Mouse (Mus musculus) megakaryocyte progenitor cell, adult 5-6 weeks (primary cell): Measurements from ENCODE around the gene Dmbt1. TPM values are rescaled to one million over a fixed set of nuclear protein-coding genes. Genes with fewer than 3 reads are reported as not detected.
"Not testable (repeated sequence)": the region's sequence is repeated elsewhere in the genome, so short reads cannot be mapped to it uniquely, and the experiment has no call there.

ENCODE experiments used
- ATAC-seq: replicated peaks from 2 replicates; pipeline ENCODE4 v1.8.0; 2016; ENCODE audit warnings: mild to moderate bottlenecking, moderate TSS enrichment, inconsistent platforms; ENCODE audit not compliant: poor library complexity
- total RNA-seq, 2 experiments: library from RNA; stranded (forward) in 1 of 2; stranded (reverse) in 1 of 2; fragments of 157-497, 149-512 nt in 1 of 2; fragments of 200-1000 nt in 1 of 2; gene quantifications; 2 replicates each; pipeline versions ENCODE4 v1.2.3 to v1.2.4; 2015 to 2017

Dmbt1 gene
- total RNA-seq, 2 experiments from 2014 or later = not detected

DNA sequence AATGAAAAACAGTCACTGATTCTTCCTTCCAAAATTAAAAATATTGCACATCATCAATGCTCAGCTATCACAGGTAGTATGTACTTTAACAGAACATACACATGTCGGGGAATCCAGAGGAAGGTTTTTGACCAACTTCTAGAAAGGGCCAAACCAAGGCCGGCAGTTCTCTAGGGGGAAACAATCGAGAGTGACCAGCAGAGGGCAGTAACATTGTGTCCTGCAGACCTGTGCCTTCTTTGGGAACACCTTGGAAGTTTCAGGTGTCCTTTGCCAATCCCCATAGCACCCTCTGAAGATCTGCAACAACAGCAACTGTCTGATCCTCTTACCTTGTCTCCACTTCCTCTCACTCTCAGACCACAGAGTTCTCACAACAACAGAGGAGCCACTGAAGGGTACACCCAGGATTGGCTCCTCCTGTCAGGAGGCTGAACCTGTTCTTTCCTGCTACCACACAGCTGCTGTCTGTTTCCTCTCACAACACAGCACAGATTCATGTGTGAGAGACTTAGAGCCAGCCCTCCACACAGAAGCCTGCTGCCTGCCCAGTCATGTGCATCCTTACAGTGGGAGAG, 13.5 kb downstream of the Dmbt1 start:
- peak; percentile 29; the same call in 1 of the 2 replicates for ATAC-seq

DNA sequence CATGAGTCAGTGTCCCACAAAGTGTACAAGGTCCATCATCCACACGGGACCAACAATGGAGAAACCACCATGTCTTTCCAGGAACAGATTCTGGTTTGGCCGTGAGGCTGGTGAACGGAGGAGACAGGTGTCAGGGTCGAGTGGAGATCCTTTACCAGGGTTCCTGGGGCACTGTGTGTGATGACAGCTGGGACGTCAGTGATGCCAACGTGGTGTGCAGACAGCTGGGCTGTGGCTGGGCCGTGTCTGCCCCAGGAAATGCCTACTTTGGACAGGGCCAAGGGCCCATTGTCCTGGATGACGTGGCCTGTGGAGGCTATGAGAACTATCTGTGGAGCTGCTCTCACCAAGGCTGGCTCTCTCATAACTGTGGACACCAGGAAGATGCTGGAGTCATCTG, 18.0 kb downstream of the Dmbt1 start:
- not testable (repeated sequence) for ATAC-seq

DNA sequence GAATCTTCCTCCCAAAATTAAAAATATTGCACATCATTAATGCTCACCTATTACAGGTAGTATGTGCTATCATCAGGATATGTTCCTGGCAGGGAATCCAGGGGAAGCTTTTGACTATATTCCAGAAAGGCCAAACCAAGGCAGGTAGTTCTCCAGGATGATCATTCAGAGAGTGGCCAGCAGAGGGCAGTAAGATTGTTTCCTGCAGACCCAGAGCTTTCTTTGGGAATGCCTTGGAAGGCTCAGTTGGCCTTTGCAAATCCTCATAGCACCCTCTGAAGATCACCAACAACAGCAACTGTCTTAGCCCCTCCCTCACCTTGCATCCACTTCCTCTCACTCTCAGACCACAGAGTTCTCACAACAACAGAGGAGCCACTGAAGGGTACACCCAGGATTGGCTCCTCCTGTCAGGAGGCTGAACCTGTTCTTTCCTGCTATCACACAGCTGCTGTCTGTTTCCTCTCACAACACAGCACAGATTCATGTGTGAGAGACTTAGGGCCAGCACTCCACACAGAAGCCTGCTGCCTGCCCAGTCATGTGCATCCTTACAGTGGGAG, 23.0 kb downstream of the Dmbt1 start:
- ATAC-seq = 0 out of 2 replicates have a peak, but pooled peaks have one; percentile 37

DNA sequence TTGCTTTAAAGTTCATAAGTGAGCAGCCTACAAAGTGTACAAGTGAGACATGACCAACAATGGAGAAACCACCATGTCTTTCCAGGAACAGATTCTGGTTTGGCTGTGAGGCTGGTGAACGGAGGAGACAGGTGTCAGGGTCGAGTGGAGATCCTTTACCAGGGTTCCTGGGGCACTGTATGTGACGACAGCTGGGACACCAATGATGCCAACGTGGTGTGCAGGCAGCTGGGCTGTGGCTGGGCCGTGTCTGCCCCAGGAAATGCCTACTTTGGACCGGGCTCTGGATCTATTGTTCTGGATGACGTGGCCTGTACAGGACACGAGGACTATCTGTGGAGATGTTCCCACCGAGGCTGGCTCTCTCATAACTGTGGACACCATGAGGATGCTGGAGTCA, 26.1 kb downstream of the Dmbt1 start:
- ATAC-seq = not testable (repeated sequence)

DNA sequence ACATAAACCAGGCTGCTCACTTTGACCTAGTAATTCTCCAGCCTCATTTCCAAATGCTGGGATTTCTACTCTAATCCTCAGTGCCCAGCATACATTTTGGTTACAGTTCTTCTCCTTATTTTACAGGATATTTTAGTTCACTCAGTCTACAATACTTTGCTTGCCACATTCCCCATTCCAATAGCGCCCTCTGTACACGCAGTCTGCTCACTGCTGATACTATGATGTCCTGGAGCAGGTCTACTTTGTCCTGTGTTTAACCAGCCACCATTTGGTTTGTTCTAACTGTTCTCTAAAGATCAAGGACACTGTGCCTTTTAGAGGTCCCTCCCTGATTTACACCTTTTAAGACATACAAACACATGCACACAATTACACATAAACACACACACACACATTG, 28.0 kb downstream of the Dmbt1 start:
- ATAC-seq = not testable (repeated sequence)

DNA sequence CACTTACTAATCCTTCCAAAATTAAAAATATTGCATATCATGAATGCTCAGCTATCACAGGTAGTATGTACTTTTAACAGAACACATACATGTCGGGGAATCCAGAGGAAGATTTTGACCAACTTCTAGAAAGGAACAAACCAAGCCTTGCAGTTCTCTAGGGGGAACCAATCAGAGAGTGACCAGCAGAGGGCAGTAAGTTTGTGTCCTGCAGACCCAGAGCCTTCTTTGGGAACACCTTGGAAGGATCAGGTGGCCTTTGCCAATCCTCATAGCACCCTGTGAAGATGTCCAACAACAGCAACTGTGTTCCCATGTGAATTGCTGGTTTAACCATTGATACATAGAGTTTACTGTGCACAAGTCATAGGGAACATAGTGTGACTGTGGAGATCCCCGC, 30.7 kb downstream of the Dmbt1 start:
- ATAC-seq = no peak

DNA sequence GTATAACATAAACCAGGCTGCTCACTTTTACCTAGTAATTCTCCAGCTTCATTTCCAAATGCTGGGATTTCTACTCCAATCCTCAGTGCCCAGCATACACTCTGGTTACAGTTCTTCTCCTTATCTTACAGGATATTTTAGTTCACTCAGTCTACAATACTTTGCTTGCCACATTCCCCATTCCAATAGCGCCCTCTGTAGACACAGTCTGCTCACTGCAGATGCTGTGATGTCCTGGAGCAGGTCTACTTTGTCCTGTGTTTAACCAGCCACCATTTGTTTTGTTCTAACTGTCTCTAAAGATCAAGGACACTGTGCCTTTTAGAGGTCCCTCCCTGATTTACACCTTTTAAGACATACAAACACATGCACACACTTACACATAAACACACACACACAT, 36.3 kb downstream of the Dmbt1 start:
- 0 out of 2 replicates have a peak, but pooled peaks have one; percentile 44 for ATAC-seq

DNA sequence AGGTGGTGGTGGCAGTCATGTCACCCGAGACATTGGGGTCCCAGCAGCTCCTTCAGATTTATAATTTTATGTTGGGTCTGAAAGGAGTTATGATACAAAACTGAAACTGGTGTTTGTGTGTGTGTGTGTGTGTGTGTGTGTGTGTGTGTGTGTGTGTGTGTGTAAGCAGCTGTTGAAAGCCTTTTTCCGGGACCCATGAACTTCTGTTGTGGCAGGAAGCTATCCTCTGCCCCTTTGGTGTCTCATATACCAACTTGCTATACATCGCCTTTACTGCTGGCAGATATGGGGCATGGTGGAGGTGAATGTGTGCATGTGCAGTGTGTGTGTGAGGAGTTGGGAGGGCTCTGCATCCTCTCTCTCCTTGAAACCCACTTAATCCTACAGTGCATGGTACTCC, 41.6 kb downstream of the Dmbt1 start:
- not testable (repeated sequence) for ATAC-seq

DNA sequence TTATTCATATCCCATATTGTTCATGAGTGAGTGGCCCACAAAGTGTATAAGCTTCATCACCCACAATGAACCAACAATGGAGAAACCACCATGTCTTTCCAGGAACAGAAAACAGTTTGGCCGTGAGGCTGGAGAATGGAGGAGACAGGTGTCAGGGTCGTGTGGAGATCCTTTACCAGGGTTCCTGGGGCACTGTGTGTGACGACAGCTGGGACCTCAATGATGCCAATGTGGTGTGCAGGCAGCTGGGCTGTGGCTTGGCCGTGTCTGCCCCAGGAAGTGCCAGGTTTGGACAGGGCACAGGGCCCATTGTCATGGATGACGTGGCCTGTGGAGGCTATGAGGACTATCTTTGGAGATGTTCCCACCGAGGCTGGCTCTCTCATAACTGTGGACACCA, 42.2 kb downstream of the Dmbt1 start:
- not testable (repeated sequence) for ATAC-seq

DNA sequence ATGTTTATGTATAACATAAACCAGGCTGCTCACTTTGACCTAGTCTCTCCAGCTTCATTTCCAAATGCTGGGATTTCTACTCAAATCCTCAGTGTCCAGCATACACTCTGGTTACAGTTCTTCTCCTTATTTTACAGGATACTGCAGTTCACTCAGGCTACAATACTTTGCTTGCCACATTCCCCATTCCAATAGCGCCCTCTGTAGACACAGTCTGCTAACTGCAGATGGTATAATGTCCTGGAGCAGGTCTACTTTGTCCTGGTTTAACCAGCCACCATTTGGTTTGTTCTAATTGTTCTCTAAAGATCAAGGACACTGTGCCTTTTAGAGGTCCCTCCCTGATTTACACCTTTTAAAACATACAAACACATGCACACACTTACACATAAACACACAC, 44.1 kb downstream of the Dmbt1 start:
- no peak for ATAC-seq

DNA sequence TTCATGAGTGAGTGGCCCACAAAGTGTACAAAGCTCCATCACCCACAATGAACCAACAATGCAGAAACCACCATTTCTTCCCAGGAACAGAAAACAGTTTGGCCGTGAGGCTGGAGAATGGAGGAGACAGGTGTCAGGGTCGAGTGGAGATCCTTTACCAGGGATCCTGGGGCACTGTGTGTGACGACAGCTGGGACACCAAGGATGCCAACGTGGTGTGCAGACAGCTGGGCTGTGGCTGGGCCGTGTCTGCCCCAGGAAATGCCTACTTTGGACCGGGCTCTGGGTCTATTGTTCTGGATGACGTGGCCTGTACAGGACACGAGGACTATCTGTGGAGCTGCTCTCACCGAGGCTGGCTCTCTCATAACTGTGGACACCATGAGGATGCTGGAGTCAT, 50.5 kb downstream of the Dmbt1 start:
- not testable (repeated sequence) for ATAC-seq

DNA sequence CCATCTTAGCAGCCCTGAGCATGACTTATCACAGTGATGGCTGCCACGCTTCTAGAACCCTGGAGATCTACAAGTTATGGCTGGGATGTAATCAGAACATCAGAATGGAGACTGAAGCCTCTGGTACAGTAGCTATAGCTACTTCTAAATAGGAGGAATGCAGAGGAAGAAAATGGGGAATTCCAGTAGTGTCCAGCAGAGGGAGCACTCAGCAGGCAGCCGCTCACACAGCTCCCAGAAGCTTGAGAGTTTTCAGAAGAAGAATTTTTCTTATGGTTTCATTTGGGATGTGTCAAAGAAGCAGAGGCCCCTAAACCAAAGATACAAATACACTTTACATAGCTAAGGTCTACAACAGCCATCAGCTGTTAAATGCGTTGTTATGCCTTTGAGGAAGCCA, 80.6 kb downstream of the Dmbt1 start:
- peak; percentile 73 for ATAC-seq

DNA sequence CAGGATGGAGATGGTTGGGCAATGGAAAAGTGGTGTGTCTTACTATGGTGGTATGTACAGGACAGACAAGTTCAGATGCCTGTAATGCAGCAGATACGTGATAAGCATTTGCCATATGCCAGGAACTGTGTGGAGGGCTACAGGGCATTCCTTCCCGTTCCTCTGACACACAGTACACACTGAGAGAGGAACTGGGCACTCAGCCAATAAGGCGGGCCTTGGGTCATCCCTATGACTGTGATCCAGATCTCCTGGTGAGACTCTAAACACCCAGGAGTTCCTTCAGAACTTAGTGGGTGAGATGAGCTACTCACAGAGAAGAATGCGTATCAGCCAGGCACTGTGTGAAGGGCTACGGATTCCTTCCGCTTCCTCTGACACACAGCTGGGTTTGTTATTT, 81.8 kb downstream of the Dmbt1 start:
- no peak for ATAC-seq

DNA sequence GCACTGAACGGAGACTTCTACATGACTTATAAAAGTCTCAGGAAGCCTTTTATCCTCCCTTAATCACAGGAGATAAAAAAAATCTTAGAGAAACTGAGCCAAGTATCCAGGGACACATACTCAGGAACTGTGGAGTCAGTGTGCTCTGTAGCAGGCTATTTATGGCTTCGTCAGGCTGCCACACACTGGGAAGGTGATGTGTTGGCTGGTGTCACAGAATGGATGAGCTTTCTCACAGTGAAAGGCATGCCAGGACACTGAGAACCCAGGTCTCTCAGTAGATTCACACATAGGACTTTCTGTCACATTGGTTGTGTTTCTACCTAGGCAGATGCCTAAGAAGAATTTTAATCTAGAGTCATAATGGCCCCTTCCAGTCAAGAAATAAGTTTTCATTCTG, 82.6 kb downstream of the Dmbt1 start:
- ATAC-seq = no peak

DNA sequence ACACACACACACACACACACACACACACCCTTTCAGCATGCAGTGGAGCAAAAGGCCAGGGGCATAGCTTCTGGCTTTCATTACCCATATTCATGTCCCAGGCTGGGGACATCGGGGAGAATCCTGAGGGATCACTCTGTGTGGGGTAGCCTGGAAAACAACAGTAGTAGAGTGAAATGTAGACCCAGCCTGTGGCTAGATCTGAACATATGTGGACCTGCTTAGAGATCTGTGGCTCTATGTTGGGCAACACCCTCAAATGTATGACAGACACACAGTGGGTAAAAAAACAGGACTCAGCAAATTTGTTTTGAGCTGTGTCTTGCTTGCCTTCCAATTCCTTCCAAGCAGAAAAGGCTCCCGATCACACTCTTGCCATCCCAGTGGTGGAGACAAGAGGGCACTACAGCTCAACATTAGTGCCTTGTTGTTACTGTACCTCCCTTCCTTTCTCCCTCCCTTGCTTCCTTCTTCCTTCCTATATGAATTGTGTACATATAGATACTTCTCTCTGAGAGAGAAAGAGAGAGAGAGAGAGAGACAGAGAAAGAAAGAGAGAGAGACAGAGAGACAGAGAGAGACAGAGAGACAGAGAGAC, 90.5 kb downstream of the Dmbt1 start:
- ATAC-seq = no peak

DNA sequence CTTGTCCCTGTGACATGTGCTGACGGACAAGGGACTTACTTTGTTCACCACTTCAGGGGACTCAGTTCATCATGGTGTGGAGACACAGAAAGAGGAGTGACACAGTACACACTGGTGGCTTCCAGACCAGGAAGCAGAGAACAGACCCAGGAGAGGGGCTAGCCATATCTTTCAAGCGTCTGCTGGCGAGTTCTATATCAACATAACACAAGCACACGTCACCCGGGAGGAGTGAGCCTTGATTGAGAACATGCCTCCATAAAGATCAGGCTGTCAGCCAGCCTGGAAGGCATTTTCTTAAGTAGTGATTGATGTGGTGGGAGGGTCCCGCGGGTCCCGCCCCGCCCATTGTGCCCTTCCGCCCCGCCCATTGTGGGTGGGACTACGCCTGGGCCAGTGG, 98.2 kb downstream of the Dmbt1 start:
- ATAC-seq = no peak

DNA sequence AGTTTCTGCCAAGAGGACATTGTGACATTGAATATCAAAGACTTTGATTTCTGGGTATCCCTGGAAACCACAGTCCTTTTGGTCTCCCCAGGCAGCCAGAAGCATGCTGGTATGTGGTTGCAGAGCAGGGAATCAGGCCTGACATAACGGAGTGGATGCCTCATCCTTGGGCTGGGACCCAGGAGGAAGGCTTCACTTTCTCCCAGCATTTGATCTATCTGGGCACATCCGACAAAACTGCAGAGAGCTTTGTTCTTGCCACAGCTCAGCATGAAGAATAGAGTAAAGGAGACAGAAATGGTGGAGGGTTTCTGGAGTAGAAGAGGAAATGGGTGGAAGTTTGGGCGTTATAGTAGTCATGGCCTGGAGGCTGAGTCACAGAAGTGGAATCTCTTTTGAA, 101.3 kb downstream of the Dmbt1 start:
- no peak for ATAC-seq

DNA sequence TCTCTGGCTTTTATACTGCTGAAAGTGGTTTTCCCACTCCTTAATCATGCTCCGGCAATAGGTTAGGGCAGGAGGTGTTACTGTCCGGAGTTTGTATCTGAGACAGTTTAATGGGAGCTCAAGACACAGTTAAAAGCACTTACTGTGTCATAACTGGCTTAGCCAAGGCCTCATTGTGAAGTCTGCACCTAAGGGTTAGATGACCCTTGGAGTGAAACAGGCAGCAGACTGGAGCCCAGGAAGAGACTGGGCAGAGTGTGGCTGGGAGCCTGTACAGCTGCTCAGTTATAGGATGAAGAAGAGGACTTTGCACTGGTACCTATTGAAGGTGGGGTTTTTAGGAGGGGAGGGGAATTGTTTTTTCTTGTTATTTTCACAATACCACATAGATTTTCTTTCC, 114.4 kb downstream of the Dmbt1 start, which contains the start of gene 4933402N03Rik:
Gene 4933402N03Rik, minus strand, starts transcription at position 101 of the 400 bp plus-strand sequence.
- no peak for ATAC-seq

DNA sequence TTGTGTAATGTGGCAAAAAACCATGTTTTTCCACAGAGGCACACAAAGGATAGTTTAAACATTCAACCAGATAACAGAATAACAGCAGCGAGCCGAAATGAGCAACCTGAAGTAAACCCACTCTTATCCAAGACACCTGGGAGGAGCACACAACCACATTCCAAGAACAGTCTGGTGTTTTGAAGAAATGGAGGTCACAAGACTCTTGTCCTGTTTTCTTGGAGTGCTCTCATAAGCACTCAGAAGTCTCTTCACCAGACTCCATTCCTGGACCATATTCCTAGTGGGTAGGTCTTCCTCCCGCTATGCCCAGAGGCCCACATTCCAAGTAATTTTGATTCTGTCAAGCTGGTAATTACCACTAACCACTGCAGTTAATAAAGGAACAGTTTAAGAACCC, 118.3 kb downstream of the Dmbt1 start:
- no peak for ATAC-seq

DNA sequence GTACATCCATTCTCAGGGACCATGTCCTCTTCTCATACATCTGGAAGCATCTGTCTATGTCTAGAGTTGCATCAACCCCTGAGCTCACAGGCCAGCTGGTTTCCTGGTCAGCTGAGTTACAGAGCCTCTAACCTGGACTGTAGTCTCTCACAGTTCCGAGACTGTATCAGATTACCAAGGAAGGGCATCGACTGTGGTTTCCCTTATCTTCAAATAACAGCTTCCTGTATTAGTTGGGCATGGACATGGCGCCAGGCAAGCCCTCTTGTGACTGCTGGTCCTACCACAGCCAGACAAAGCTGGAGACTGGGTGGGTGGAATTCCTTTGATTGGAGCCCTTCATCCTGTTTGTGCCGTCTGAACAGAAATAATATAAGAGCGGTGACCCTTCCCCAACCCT, 121.2 kb downstream of the Dmbt1 start:
- no peak for ATAC-seq

DNA sequence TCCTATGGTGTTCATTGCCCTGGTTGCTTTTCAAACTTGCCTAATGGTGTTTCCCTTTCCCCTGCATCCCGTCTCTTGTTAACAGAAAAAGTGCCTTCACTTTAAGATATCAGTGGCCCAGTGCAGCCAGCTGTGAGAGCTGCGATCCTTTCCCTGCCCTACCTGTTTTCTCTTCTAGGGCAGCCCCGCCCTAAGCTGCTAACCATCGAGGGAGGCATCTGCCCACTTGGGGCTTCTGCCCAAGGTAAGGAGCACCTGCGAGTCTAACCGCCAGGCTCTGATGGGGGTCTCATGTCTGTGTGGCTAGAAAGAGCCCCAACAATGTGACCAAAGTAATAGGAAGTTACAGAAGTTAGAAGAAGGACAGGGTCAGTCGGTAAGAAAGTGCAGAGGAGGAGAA, 130.4 kb downstream of the Dmbt1 start:
- no peak for ATAC-seq

DNA sequence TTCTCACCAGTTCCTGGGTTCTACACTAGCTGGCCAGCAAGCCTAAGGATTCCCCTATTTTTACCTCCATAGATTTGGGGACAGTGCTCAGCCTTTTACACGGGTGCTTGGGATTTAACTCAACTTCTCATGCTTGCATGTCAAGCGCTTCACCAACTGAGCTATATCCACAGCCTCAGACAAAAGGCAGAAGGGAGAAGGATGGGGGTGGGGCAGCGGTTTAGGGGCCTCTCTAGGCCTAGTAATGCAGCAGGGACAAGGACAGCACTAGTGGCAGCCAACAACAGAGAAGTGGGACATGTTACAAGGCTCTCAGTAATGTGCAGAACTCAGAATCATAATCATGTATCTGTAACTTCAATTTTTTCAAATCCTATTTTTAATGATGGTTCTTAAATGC, 135.9 kb downstream of the Dmbt1 start:
- ATAC-seq = no peak

DNA sequence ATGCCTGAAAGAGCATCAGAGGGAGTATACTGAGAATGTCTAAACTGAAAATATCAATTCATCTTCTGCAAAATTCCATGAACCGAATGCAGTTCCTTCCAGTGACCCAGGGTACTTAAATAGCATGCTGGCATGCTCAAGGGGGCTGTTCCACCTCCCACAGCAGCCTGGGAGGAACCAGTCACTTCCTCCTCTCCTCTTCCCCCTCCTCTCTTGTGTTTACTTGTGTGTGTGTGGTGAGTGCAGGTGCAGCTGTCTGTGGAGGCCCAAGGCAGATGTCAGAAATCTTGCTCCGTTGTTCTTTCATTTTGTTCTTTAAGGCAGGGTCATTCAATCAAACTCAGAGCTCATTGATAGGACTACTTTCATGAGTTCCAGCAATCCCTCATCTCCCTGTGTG, 137.2 kb downstream of the Dmbt1 start:
- no peak for ATAC-seq
